Mouse (Mus musculus): ENCODE data around the gene Prss37.

- TF ChIP-seq POLR2A (IDR thresholded peaks at IDR 0.05; ENCODE audit: borderline replicate concordance, extremely low read depth, low read depth, low read length) (no peak), CTCF (IDR thresholded peaks at IDR 0.05; ENCODE audit: insufficient read depth, low read length) (no peak)
Measured at GRCm38 (mm10) chr6:40519408-40519807, at the start of gene Prss37.
